Mouse (Mus musculus) spleen, adult 2 months (tissue): ENCODE measurements at regions not wholly inside any gene's neighbourhood (a gene's known extent, or its start where the extent isn't known, plus 50 kb on each side); places are given as distances from the start of the nearest gene placed in this dataset.
"Not testable (repeated sequence)": the region's sequence is repeated elsewhere in the genome, so short reads cannot be mapped to it uniquely, and the experiment has no call there.

Experiments
- CTCF ChIP-seq: fragments of 200-500 bp; IDR thresholded peaks from 2 replicates; pipeline ENCODE4 v1.5.1; 2011; ENCODE audit warnings: mild to moderate bottlenecking, inconsistent platforms; ENCODE audit not compliant: insufficient read depth, insufficient read length, insufficient replicate concordance; ENCODE audit errors: extremely low read depth
- POLR2A ChIP-seq: fragments of 200-500 bp; IDR thresholded peaks from 2 replicates; pipeline ENCODE4 v1.6.1; 2011; ENCODE audit warnings: low read depth, low read length, inconsistent platforms

- TF ChIP-seq POLR2A, CTCF: not testable (repeated sequence)
Measured at GRCm38 (mm10) chr8:20420807-20421206, 57.8 kb upstream of the Gm15319 start.
